Mouse (Mus musculus): ENCODE results near the gene Psmg1.

Gene Psmg1

DNA sequence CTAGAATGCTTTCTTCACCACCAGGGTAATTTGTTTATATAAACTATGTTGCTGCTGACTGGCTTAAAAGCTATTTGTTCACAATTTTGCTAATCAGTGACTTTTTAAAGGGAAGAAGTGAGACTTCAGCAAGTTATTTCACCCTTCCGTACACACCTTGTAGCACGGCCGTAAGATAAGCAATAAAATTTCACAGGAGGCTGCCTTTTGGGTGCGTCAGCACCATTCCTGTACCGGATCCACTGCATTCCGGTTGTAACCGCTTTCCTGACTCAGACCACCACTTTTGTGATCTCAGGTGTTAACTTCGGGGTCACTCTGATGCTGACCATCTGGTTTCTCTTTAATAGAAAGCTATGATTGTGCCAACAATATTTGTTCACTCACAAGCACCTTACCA, 32.7 kb downstream of the Psmg1 start:
- no peak for DNase-seq (ENCODE audit: low spot score)

DNA sequence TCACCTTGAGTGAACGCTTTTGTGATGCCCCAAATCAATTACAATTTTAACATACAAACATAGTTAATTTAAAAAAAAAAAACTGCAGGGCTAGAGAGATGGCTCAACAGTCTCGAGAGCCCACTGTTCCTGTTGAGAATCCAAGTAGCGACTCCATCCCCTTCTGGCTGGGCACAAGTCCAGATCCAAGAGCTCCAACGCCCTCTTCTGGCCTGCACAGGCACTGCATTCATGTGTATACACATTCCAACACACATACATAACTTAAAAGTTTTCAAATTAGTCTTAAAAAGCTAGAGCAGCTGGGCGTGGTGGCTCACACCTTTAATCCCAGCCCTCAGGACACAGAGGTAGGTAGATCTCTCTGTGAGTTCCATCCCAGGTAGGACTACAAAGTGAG, 34.1 kb downstream of the Psmg1 start:
- no peak for DNase-seq (ENCODE audit: low spot score)

DNA sequence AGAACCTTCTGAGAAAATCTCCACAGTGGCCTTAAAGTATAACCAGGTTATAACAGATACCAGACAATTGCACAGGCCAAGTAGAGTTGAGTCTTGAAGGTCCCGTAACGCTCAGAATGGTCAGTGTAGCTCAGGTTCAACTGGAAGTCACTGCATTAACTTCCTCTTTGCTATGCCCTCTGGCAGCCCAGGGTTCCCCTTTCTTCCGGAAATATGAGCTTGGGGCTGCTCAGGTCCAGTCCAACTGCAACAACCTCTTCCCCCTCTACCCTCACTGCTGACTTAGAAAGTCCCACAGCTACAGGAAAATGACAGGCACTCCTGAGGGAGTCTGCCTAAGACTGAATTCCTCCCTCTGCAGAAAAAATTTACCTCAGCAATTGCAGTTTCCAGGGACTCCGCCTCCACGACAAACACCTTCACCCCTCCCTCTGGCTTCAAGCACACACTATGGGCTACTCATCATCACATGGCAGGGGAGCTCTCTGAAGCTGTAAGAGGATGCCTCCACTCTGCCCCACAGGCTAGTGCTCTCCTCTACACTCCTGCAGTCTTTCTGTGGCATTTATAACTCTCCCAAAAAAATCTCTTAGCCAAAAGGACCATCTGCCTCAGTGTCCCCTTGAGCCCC, 34.9 kb downstream of the Psmg1 start:
- DNase-seq (ENCODE audit: low spot score): no peak

DNA sequence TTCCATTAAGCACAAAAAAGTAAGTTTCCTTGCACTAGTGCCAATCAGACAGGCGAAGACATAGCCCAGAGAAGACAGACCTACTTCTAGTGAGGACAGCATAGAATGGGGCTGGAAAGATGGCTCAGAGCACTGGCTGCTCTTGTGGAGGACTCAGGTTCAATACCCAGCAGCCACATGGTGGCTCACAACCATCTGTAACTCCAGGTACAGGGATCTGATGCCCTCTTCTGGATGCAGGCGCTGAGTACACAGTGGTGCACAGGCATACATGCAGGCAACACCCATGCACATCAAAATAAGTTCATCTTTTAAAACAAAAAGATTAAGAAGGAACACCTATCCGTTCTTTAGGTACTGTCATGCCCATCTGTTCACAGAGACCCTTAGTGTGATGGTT, 36.4 kb downstream of the Psmg1 start:
- DNase-seq (ENCODE audit: low spot score): no peak

DNA sequence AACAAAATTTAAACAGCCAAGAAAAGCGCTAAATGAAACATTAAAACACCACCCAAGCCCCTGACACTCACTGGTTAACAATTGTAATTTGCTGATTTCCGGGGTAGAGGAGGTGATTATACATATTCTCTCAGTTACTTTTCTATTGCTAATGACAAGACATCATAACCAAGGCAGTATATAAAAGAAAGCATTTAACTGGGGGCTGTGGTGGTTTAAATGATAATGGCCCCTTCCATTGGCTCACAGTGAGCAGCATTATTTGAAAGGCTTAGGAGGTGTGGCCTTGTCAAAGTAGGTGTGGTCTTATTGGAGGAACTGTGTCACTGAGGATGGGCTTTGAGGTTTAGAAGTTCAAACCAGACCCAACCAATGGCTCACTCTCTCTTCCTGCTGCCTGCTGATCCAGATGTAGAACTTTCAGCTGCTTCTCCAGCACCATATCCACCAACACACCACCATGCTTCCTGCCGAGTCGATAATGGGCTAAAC, 37.6 kb downstream of the Psmg1 start:
- no peak for DNase-seq (ENCODE audit: low spot score)

DNA sequence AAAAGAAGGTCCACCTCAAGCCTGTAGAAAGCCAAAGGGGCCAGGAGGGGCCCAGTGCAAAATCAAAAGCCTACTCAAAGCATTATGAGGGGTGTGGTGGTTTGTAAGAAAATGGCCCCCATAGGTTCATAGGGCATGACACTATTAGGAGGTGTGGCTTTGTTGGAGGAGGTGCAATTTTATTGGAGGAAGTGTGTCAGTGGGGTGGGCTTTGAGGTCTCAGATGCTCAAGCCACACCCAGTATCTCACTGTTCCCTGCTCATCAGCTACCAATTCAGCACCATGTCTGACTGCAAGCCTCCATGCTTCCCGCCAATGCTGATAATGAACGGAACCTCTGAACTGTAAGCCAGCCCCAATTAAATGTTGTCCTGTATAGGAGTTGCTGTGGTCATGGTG, 39.3 kb downstream of the Psmg1 start:
- no peak for DNase-seq (ENCODE audit: low spot score)

DNA sequence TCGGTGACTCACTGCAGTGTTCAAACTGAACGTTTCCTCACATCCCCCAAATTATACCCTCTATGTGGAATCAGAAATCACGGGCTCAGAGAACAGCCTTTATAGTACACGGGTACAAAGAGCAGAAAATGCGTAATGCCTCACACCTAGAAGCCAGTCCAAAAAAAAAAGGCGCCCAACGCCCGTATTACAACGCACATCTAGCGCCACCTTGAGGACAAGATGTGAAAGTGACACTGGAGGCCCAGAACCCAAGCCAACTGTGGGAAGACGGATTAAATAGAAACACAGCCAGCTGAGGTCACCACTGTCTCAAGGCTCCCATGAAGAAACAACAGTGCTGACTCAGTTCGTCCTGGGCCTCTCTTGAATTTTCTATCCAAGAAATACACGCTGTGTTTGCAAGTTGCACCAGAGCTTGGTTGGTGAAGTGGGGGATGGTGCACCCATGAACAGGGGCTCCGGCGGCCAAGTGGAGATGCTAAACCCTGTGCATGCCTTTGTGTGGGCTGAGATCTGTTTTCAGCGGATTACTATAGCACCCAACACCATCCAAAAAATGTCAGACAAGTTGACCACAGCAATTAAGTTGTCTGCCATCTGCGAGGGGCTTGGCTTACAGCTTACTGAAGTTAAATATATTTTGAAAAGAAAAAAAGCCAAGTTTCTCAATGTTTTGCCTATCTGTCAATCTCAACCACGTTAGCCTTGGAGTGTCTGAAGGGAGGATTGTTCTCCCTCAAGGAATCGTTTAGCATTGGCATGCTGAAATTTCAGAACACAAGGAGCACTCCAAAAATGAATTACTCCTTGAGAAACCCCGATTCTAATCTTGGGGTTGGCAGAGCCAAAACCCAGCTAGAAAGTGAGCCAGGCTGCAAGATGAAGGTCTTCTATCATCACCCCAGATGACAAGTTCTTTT, 45.1 kb downstream of the Psmg1 start:
- peak; percentile 53 for DNase-seq (ENCODE audit: low spot score)

DNA sequence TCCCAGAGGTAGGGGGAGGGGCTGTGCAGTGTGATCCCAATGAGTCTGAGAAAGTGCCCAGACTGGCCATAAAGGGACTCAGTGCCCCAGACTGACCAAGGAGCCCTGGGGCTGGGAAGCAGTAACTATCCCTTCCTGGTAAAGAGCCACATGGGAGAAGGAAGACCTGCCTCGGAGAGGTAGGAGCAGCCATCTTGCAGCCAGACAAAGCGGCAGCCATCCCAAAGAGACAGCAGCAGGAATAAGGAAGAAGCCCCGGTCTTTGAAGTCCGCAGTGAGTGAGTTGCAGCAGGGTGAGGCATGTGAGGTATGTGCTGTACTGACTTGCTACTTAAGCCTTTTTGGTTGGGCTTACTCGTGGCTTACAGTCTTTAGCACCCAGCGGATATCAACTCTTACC, 47.6 kb downstream of the Psmg1 start:
- DNase-seq (ENCODE audit: low spot score): no peak

DNA sequence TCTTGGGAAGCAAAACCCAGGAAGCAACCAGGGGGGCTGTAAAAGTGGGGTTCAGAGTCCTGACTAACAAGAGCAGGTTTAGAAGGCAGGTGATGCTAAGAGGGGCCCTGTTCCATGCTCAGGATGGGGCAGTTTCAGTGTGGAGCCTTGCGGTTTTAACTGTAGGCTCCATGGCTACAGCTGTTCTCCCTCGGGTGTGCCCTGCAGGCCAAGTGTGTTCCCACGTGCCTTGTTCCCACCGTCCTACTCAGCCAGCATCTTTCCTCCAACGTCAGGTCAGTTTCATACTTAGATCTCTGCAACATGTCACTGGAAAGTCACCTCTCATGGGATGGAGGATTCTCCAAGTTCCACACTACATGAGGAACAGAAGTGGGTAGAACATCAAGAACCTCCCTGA, 49.2 kb downstream of the Psmg1 start:
- no peak for DNase-seq (ENCODE audit: low spot score)

DNA sequence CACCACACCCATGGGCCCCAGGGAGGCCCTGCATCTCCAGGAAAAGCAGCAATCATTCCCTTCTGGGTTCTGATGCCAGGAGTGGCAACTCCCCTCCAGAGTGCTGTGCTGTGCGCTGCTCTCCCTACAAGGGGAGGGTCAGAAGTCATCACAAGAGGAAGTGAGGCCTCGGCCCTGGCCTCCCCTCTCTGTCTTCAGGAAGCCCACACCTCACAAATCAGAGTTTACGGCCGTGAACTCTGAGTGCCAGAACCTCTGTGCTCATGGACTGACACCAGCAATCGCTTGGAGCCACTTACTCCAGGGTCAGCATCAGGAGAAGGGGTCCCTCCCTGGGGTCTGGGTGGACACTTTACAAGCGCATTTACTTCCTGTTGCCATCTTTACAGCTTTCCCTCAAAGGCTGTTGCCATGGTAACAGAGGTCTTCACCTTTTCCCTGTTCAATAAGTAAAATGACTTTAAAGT, 55.2 kb downstream of the Psmg1 start:
- no peak for DNase-seq (ENCODE audit: low spot score)

DNA sequence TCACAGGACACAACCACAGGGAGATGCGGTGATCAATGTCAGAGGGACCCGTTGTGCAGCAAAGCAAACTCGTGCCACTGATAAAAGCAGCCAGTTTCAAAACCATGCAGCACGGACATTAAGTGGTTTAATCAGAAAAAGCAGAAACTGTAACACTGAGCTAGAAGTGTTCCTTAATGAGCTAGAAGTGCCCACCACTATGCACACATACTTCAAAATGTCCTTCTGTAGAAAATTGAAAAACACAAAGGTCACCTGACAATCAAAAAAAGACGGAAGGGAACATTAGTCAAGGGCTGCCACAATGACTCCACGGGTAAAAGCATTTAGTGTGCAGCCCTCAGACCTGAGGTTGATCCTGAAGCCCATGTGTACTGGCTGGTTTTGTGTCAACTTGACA, 57.9 kb downstream of the Psmg1 start:
- no peak for DNase-seq (ENCODE audit: low spot score)

DNA sequence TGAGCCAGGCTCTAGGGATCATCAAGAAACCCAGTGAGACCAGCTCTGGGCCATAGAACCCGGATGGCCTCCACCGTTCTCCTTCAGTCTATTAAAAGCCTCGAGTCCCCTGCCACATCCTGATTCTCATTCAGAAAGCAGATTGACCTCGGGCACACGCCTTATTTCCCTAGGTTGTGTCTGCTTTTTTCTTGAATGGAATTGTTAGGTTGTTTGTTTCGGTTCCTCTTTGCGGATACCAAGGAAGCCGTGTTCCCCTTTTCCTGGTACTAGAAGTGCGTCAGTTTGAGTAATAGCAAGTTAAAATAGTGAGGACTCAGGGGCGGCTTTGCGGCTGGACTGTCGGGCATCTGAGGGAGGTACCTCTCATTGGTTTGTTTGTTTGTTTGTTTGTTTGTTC, 59.3 kb downstream of the Psmg1 start:
- DNase-seq (ENCODE audit: low spot score): no peak

Data from ovary, postnatal 10 days (tissue).